Mouse (Mus musculus) cerebellum, postnatal 14 days (tissue): Measurements from ENCODE around the gene Amz2.
"Not testable (repeated sequence)": the region's sequence is repeated elsewhere in the genome, so short reads cannot be mapped to it uniquely, and the experiment has no call there.

ENCODE experiments used
- DNase-seq, 2 experiments: peaks; one replicate each; pipeline ENCODE4 v3.0.0; 2021; ENCODE audit warnings: mixed read lengths in 2 of 2

The Amz2 gene

DNA sequence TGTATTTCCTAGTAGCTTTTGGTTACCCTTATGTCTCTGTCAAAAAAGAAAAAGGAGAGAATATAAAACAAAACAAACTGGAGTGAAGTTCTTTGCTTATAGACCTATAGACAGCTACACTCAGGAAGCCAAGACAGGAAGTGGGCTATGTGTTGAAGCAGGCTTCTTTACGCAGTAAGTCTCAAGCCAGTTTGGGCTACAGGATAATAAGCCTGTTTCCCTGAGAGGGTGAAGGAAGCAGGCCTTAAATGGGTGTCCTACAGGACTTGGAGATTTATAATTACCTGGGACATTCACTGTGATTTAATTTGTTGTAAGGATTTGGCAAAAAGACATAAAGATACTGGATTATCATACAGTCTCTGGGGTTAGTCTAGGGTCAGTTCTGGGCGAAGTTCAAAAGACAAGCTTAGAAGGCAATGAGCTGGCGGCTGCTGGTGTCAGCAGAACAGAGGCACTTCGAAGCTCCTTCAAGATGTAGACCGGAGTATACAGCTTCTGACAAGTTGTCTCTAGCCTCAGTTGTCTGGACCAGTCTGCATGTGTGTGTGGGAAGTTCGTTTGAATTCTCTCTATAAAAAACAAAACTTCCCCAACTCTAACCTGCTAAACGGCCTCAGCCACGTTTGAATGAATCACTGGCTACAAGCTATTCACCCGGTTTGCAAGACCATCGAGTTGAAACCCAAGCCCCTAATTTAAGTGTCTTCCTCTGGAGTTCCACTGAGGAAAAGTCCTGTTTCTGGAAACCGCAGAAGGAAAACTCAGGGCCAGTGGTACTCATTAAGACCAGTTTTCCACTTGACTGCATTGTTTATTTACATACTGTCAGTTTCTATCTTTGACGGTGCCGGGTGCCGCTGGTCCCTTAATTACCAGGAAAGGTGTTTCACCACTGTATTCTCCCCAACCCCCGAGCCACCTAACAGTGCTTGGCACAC lies 45.4 kb downstream of the Amz2 start:
- peak in 1 of 2 experiments; percentile 22 for DNase-seq

DNA sequence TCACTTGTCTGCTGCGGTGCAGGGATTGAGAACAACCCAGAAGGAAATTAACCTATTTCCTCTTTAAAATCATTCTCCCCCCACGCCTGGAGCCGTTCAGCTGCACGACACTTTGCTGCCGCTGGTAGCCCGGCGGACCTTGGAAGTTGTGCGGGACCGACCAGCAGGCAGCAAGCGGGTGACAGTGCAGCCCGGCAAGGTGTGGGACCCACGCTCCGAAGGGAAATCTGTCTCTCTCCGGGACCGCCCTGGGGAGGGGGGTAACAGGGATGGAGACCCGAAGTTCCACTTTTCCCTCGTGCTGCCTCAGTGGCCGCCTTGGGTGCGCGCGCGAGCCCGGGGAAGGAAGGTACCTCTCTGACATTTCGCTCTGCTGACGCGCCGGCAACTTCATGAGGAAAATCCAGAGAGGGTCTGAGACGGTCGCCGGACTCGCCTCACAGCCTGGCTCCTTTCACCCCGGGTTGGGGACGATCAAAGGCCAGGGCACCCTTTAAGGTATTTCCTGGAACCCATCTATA lies 46.5 kb downstream of the Amz2 start:
- peak; percentile 55 to 58 for DNase-seq

DNA sequence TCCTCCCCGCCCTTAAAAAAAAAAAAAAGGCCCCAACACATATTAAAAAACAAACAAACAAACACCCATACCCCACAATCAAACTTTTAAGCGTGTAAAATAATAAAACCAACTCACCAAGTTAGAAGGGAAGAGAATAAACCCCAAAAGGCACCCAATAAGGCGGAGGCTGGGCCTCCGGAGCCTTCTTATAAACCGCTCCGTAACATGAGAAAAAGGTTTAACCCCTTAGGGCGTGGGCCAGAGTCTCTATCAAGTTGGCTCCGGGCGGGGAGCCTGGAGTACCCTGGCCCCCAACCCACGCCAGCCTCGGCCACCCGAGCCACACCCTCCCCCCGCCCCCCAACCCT lies 47.0 kb downstream of the Amz2 start:
- no peak for DNase-seq

DNA sequence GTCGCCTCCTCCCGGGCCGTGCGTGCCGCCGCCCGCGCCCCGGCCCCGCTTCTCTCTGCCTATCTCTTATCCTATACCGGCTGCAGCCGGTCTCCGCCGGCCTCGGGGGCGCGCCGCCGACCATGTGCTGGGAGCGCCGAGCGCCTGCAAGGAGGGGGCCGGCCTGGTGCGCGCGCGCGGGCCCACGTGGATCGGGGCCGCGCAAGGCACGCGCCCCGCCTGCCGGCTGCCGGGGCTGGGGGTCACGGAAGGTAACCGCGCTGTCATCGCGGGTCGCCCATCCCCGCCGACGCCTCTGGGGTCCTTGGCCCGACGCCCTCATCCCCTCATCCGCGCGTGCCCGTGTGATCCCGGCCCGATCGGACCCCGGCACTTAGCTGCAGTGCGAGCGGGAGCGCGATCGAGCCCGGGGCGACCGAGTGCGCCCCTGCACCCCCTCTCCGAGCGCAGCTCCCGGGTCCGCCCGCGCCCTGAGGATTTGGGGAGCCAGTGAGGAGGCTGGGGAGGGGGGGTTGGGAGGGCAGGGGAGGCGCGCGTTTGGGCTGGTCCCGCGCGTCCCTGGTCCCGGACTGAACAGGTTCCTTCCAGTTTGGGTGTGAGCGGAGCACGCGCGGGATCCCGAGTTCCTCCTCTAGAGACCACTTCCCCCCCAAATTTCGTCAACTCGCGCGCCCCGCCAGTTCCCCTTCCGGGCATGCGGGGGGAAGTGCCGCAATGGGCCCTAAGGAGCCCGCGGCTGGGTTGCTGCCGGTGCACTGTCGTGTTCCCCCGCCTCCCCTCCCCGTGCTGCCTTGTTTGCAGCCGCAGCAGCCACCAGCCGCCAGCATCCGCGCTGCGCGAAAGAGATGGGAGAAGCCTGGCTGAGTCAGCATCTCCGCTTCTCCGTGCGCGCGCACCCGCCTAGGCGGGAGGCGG lies 47.7 kb downstream of the Amz2 start, which contains the start of the genes Arsg and Slc16a6:
Arsg (plus strand) TSS at position 204 of the 915 bp plus-strand sequence.
Slc16a6 (minus strand) TSS at position 428 of the 915 bp plus-strand sequence.
- DNase-seq: peak; percentile 91

DNA sequence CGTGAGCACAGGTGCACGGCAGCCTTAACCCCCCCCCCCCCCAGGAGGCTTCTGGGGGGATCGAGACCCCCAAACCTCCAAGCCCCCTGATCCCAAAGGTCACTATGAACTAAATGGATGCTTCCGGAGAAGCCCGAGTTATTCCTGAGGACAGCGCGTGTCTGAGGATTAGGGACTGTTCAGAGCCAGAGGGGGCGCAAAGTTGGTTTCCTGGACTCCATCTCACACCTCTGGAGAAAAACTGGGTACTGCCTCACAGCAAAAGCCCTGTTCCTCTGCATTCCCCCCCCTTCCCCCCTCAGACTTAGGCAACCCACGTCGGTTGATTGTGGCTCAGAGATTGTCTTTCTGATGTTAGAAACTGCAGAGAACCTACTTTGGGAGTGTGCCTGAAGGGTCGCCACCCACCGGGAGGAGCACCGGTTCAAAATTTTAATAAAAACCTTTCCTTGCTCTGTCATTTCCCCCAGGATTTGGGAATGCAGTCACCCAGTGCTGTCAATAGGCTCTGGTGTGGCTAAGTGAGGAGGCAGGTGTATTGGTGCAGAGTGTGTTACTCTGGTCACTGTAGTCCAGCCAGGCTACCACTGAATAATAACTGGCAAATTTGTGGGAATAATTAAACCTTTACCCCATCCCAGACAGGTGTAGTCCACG lies 48.5 kb downstream of the Amz2 start:
- DNase-seq: peak in 1 of 2 experiments; percentile 39

DNA sequence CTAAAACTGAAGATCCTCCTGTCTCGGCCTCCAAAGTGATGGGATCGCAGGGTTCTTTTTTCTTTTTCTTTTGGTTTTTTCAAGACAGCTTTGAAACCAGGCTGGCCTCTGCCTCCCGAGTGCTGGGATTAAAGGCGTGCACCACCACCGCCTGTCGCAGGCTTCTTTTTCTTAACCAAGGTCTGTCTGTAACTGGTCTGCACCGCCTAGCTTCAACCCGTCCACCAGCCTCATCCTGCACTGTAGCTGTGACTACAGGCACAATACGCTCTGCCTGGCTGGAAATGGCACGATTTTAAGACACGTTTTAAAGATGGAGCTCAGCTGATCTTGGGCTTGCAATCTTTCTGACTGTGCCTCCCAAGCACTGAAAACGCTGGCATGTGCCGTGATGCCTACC lies 49.1 kb downstream of the Amz2 start:
- DNase-seq: no peak

DNA sequence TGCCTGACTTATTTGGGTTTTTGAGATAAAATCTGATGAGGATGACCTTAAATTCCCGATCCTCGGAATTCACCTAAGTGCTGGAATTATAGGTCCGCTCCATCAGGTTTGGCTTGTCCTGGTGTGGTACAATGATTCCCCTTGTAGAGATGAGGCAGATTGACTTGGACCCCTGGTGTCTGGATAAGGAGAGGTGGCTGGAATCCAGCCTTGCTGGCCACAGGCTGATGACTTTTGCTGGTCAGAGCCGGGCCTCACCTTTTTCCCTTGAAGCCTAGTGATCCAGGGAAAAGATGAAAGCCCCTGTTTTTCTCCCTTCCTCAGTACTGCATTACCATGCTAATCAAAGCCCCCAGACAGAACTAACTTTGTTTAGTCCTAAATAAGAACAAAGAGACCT lies 50.0 kb downstream of the Amz2 start:
- peak in 1 of 2 experiments; percentile 53 for DNase-seq

DNA sequence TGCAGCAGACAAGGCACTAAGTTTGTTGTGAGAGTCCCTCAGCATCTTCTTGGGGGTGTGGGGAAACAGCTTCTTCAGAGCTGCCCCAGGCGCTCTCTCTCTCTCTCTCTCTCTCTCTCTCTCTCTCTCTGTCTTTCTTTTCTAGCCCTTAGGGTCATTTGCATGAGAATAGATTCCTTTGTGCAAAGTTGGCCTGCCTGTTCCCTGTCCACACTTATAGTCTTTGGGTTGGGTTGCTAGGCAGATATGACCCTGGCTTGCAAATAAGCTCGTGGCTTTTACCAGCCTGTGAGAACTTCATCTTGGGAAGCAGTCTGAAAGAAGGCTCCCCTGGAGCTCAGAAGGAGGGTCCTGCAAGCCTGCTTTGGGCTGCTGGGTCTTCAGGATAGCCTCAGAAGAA lies 50.5 kb downstream of the Amz2 start:
- no peak for DNase-seq

DNA sequence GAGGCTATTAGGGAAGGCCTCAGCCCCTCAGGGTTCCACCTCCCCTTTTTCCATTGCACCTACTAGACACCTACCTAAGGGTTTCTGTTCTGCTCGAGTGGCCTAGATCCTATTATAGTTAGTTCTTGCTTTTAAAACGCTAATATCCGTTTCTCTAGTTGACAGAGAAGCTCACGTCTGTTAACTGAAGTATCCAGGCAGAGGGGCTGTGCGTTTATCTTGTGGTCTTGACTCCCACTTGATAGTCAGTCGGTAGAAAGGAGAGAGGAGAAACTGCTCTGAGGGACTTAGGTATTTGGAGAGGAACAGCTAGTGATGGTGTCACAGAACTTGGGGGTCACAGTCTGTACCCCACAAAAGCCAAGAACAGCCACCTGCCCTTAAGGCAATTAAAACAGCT lies 50.9 kb downstream of the Amz2 start:
- no peak for DNase-seq

DNA sequence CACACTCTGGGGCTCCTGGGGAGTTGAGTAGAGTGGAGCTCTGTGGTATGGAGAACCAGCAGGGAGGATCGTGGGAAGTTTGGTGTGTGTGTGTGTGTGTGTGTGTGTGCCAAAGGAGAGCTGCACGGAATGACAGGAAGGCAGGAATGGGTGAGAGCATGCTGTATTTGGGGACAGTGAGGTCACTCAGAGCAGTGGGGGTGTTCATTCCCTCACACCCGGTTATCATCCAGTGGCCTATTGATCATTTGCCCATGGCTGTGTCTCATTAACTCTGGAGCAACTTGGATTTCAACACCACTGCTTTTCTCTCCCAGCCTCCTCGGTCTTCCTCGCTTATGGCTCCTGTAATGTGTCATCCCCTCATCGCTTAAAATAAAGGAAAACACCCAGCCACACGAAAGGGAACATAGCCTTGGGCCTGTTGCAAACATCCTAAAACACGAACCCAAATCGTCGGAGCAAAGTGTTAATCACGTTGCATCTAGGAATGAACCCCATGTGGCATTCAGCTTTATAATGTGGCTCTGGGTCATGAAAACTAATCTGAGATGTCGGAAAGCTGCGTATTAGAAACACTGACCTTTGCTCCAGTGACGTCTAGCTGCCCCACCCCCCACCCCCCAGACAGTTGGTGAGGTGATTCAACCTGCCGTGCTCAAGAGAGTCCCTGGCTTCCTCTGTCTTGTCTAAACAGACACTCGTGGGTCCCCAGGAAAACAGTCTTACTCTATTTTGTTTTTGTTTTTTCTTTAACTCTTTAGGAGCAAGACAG lies 52.0 kb downstream of the Amz2 start:
- no peak for DNase-seq

DNA sequence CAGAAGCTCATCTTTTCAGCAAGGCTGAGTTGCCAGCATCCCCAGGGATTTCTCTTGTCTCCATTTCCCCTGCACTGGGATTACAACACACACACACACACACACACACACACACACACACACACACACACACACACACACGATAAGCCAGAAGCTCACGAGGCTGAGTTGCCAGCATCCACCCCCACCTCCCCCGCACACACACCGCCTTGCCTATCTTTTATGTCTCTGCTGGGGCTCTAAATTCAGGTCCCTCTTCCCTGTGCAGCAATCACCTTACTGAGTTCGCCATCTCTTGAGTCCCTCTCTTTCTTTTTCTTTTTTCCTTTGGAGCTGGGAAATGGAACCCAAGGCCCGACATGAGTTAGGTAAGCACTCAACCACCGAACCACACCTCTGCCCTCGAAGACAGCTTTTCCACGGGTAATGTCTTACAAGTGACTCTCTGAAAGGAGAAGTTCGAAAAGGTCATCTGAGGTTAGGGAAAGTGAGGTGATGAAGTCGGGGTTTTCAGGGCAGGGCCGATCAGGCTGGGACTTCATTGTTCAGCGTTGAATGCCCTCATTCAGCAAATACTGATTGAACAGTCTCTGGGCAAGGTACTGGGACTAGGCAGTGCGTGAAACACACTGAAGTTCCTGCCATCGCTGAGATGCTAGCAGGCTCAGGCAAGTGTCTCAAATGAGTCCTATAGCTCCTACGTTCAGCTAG lies 54.0 kb downstream of the Amz2 start:
- DNase-seq: no peak

DNA sequence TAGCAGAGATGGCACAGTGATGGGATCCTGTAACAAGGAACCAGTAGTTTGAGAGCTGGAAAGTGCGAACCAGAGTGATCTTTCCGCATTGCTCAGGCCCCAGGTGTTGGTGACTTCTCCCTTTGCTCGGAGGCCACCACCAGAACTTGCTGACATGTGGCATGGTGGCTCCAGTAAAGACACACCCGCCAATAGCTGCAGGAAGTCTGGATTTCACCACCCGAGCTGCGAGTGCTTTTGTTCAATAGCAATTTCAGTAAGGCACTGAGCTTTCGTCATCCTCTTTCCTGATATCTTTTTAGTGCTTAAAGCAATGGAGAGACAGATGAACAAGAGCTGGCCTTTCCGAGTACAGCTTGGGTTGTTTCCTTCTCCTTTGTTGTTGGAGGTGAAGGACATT lies 54.7 kb downstream of the Amz2 start:
- no peak for DNase-seq

DNA sequence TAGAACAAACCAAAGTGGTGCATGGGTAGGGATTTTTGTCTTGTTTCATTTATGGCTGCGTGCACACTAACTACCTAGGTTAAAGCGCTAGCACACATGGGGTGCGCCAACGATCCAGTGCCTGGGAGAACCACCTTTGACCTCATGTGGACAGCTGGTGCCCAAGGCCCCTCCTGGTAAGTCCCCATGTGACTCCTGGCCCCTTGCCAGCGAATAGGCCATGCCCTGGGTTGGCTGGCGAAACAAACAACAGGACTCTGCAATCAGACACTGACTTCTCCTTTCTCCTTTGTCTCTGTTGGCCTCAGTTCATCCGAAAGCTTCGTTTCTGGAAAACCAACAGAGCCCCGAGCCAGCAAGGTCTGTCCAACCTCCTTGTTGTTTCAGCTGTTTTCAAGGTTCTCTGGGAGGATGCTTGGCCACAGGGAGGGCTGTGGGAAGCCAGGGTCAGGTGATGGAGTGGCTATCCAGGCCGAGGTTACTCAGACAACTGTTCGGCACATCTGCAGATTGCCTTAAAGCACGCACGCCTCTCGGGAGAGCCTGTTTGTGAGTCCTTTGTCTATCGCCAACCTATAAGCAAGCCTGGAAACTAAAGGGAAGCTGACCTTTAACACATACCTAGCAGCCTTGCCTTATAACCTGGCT lies 59.8 kb downstream of the Amz2 start:
- DNase-seq: peak in 1 of 2 experiments; percentile 66

DNA sequence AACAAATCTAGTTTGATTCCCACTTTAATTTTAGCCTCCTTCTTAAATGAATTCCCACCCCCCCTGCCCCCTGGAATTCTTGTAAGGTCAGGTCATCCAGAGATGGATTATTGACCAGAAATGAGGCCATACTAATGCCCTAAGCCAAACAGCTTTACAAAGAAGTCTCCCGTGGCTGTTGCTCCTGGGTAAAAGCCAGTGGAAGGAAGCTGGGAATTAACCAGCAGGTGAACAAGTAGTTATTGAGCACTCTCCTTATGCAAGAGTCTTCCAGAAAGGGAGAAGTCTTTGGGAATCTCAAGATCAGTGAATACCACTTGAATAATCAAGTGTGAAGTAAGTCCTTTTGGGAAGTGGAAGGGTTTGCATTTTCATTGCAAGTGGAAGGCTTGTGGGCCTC lies 61.4 kb downstream of the Amz2 start:
- DNase-seq: no peak

DNA sequence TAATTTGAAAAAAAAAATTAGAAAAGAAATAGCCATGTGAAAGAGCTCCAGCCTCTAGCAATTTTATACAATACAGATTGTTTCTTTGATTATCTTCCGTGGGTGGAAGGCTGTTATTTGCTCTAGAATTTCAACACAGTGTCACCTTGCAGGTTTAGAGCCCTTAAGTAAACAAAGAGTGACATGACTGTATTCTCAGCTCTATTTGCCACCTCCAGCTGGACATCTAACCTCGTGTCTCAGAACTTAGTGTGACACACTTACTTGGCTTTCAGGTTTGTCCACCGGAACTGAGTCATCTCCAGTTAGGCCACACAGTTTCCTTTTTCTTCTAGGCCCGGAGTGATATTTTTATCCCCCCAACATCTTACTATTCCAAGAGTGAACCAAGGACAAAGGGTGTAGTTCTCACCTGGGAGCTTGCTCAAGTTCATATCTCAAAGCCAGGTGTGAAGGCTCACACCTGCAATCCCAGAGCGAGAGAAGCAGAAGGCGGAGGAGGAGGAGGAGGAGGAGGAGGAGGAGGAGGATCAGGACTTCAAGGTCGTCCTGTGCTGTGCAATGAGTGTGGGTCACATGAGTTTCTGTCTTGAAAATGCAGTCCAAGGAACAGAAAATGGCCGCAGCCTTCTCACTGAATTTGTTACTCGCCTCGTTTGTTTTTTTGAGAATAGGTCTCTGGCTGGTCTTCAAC lies 62.4 kb downstream of the Amz2 start:
- DNase-seq: no peak

DNA sequence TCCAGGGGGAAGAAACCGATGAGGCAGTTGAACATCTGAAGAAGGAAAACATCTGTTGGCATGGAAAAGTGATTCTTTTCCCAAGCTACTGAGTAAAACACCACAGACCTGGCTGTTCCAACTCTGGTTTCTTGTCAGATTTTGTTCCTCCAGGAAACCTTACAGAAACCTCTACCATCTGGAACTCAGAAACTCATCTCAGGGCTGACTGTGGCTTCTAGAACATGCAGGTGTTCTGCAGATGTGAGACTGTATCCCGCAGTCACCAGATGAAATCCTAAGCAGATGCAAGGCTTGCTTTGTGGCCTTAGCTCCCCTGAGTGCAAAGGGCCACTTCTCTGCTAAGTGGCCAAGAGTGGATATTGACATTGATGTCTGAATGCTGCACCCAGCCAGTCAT lies 64.0 kb downstream of the Amz2 start:
- no peak for DNase-seq

DNA sequence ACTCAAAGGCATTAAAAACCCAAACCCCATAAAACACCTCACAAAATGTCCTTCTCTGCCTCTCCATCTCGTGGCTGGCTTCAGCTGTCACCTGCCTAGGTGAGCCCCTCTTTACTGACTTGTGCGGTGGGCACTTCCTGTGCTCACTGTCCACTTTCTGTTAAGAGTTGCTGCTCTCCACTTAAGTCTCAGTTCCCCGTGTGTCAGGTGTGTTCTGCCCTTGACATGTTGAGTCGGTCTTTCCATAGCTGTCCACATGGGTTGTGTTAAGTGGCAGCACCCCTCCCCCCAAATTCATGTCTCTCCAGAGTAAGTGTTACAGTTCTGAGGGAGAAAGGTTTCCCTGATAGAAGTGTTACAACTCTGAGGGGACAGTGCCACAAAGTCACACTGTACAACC lies 66.1 kb downstream of the Amz2 start:
- no peak for DNase-seq

DNA sequence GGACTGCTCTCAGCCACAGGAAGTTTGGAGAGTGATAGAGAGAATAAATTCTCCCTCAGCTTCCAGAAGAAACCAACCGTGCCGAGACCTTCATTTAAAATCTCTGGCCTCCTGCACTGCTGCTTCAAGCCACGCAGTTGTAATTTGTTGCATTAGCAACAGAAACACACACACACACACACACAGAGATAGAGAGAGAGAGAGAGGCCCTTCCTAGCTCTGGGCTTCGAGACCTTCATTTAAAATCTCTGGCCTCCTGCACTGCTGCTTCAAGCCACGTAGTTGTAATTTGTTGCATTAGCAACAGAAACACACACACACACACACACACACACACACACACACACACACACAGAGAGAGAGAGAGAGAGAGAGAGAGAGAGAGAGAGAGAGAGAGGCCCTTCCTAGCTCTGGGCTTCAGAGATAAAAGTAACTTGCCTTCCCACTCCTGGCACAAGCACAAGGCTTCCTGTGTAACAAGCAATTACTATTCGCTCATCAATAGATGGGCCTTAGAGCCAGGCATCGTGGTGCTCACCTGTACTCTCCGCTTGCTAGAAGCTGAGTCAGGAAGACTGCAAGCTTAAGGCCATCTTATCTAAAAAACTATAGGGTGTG lies 67.2 kb downstream of the Amz2 start:
- not testable (repeated sequence) for DNase-seq
